Mouse (Mus musculus) cortical plate, adult 2 months (tissue): ENCODE data around the gene Ctla2a. TPM values are rescaled to one million over a fixed set of nuclear protein-coding genes. Genes with fewer than 3 reads are reported as not detected.
"Not testable (repeated sequence)": the region's sequence is repeated elsewhere in the genome, so short reads cannot be mapped to it uniquely, and the experiment has no call there.

Experiments used
- H3K27ac ChIP-seq: fragments of 200-500 bp; 2 replicates; pipeline ENCODE4 v1.5.1; 2012; ENCODE audit warnings: low read length, control low read depth, inconsistent platforms; ENCODE audit not compliant: insufficient read depth
- H3K4me1 ChIP-seq: fragments of 200-500 bp; 2 replicates; pipeline ENCODE4 v1.6.1; 2011; ENCODE audit warnings: low read length; ENCODE audit not compliant: control insufficient read depth, insufficient read depth
- H3K4me3 ChIP-seq: fragments of 200-500 bp; 2 replicates; pipeline ENCODE4 v1.5.1; 2011; ENCODE audit warnings: mild to moderate bottlenecking, low read length, control low read depth; ENCODE audit not compliant: insufficient read depth
- CTCF ChIP-seq: fragments of 200-500 bp; IDR thresholded peaks from 2 replicates; pipeline ENCODE4 v1.5.1; 2011; ENCODE audit warnings: mild to moderate bottlenecking, control low read depth, low read length; ENCODE audit not compliant: insufficient read depth; ENCODE audit errors: extremely low read depth
- POLR2A ChIP-seq: fragments of 200-500 bp; IDR thresholded peaks from 2 replicates; pipeline ENCODE4 v1.6.1; 2011; ENCODE audit warnings: mild to moderate bottlenecking, low read length, control low read depth; ENCODE audit not compliant: insufficient read depth; ENCODE audit errors: extremely low read depth
- polyA plus RNA-seq: library from polyadenylated mRNA; depleted of rRNA; stranded (reverse); fragments of >200 nt; gene quantifications from 2 replicates; pipeline ENCODE4 v1.2.3, GENCODE M21; 2012; rRNA removed

Gene Ctla2a
- 12.2 and 15.4 TPM in 2 replicates for polyA plus RNA-seq

DNA sequence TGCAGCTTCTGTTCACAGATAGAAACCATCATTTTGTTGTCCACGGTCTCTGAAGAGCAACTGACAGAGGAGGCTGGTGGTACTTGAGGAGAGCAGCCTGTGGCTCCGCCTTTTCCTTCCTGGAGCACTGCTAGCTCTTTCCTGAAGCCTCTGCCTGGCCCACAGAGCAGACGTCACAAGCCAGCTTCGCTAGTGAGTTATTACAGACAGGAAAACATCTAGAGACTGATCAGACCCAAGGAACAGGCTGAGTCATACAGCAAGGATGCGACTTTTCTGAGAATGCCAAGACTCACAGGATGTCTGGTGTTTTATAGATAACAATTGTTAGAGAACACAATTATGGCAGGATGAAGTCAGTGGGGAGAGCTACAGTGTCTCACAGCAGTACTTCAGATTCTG, at the start of gene Ctla2a, which contains the start of gene Gm49391:
TSS of gene Ctla2a (minus strand) at position 126 of the 402 bp plus-strand sequence.
TSS of gene Gm49391 (minus strand) at position 72 of the 402 bp plus-strand sequence.
- no peak for TF ChIP-seq CTCF
- TF ChIP-seq POLR2A: no peak

DNA sequence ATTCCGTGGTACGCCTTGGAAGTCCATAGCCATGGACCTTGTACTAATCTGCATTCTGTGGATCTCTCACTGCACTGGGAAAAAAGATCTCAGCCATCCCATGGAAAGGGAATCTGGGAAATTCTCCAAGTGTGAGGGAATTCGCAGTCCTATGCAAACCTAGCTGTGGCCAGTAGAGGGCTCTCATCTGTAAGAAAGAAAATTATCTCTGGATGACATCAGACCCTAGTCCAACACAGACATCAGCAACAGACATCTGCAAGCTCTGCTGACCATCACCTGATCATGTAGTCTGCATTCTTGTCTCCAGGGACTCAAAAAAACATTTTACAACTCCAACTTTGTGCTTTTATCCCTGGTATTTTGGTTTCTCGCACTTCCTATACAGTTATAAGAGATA, 35.9 kb upstream of the Ctla2a start:
- H3K27ac ChIP-seq, H3K4me3 ChIP-seq: not testable (repeated sequence)

More for the DNA sequence above, at the start of gene Ctla2a, which contains the start of gene Gm49391:
- Histone ChIP-seq H3K4me1 (no peaks in the 10 kb centered on the region), H3K27ac (peak within 1 kb of the TSS; percentile 56; the same call in 1 of the 2 replicates), H3K4me3 (no peak within 1 kb of the TSS)

DNA sequence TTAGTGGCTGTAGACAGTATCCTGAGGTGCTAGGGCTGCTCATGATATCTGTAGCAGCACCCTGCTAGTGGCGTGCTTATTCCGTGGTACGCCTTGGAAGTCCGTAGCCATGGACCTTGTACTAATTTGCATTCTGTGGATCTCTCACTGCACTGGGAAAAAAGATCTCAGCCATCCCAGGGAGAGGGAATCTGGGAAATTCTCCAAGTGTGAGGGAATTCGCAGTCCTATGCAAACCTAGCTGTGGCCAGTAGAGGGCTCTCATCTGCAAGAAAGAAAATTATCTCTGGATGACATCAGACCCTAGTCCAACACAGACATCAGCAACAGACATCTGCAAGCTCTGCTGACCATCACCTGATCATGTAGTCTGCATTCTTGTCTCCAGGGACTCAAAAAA, 27.6 kb upstream of the Ctla2a start:
- not testable (repeated sequence) for H3K4me3 ChIP-seq, H3K4me1 ChIP-seq, H3K27ac ChIP-seq

More for the DNA sequence above, 35.9 kb upstream of the Ctla2a start:
- H3K4me1 ChIP-seq: not testable (repeated sequence)

DNA sequence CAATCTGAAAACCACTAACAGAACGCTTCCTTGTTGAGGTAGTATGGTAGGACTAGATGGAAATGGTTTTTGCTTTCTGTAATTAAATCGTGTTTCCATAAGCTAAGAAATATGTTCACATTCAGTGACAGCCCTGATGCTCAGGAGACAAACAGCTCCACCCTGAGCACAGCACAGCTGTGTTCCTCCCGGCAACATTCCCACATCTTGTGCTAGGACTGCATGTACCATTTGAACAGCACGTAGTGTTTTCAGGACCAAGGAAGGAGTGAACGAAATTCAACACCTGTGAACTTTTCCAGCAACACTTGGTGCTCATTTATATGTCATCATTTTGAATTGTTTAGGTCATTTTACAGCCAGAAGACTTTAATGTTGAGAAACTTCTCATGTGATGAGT, 25.3 kb upstream of the Ctla2a start:
- no peak overlapping the region for H3K4me3 ChIP-seq
- H3K4me1 ChIP-seq: no peaks in the 10 kb centered on the region
- H3K27ac ChIP-seq: no peak overlapping the region
- no peak for TF ChIP-seq CTCF
- no peak for TF ChIP-seq POLR2A

GRCm38 (mm10) chr13:60941884-60942283, 5.5 kb upstream of the Ctla2a start, which contains the start of gene Tpbpa:
Gene Tpbpa (minus strand): TSS chr13:60941984.
- not testable (repeated sequence) for H3K4me1 ChIP-seq, H3K4me3 ChIP-seq, H3K27ac ChIP-seq

GRCm38 (mm10) chr13:60935490-60935889, 935 bp downstream of the Ctla2a start, which contains the start of gene Gm49393:
Gene Gm49393 (minus strand): TSS chr13:60935590.
- H3K27ac ChIP-seq, H3K4me3 ChIP-seq, H3K4me1 ChIP-seq: not testable (repeated sequence)

- H3K4me1 ChIP-seq, H3K4me3 ChIP-seq, H3K27ac ChIP-seq: not testable (repeated sequence)
Measured at GRCm38 (mm10) chr13:60904780-60905179, 31.6 kb downstream of the Ctla2a start, which contains the start of gene Tpbpb. Gene Tpbpb (minus strand): TSS chr13:60904880.

DNA sequence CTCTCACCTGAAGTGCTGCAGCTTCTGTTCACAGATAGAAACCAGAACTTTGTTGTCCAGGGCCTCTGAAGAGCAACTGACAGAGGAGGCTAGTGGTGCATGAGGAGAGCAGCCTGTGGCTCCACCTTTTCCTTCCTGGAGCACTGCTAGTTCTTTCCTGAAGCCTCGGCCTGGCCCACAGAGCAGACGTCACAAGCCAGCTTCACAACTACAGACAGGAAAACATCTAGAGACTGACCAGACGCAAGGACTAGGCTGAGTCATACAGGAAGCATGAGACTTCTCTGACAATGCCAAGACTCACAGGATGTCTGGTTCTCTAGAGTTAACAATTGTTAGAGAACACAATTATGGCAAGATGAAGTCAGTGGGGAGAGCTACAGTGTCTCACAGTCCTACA, 39.1 kb downstream of the Ctla2a start, which contains the start of gene Ctla2b:
TSS of gene Ctla2b (minus strand) at position 120 of the 400 bp plus-strand sequence.
- TF ChIP-seq POLR2A (no peak), CTCF (no peak)
- Histone ChIP-seq H3K4me1 (no peaks in the 10 kb centered on the region), H3K27ac (peak within 1 kb of the TSS; percentile 65; the same call in 1 of the 2 replicates), H3K4me3 (no peak within 1 kb of the TSS)

- not testable (repeated sequence) for H3K4me1 ChIP-seq
- H3K27ac ChIP-seq: peak within 1 kb of the TSS; percentile 65; the same call in 1 of the 2 replicates
Measured at GRCm38 (mm10) chr13:60896794-60897193, 39.6 kb downstream of the Ctla2a start, which contains the start of gene Gm49392. Gene Gm49392 (minus strand): TSS chr13:60896894.

GRCm38 (mm10) chr13:60895406-60896160, 40.8 kb downstream of the Ctla2a start:
- no peaks in the 10 kb centered on the region for H3K4me1 ChIP-seq
- no peak overlapping the region for H3K27ac ChIP-seq
- no peak for TF ChIP-seq POLR2A
- no peak for TF ChIP-seq CTCF
- H3K4me3 ChIP-seq: no peak overlapping the region

More at GRCm38 (mm10) chr13:60896794-60897193, 39.6 kb downstream of the Ctla2a start, which contains the start of gene Gm49392:
- H3K4me3 ChIP-seq: not testable (repeated sequence)

GRCm38 (mm10) chr13:60892301-60892700, 44.1 kb downstream of the Ctla2a start:
- Histone ChIP-seq H3K27ac (no peak overlapping the region), H3K4me1 (no peaks in the 10 kb centered on the region), H3K4me3 (no peak overlapping the region)
- no peak for TF ChIP-seq POLR2A
- TF ChIP-seq CTCF: no peak

Other genes with a start within 250 kb of the Ctla2a start
- not detected in 2 replicates for gene BC051665, start 150.3 kb downstream of the Ctla2a start, polyA plus RNA-seq
- not detected in 2 replicates for gene Ctsll3, start 133.8 kb downstream of the Ctla2a start, polyA plus RNA-seq
- 0.15 TPM in 1 of 2 replicates, not detected in the other for gene 4930486L24Rik, start 72.2 kb downstream of the Ctla2a start, polyA plus RNA-seq
- 0.13 and 0.17 TPM in 2 replicates for gene Gm49392, start 39.7 kb downstream of the Ctla2a start, polyA plus RNA-seq
- gene Ctla2b, start 39.2 kb downstream of the Ctla2a start, polyA plus RNA-seq: 1.4 and 2.3 TPM in 2 replicates
- 0.09 and 0.10 TPM in 2 replicates for gene Tpbpb, start 31.7 kb downstream of the Ctla2a start, polyA plus RNA-seq
- gene Gm49393, start 1.0 kb downstream of the Ctla2a start, polyA plus RNA-seq: not detected in 2 replicates
- gene Gm49391, start 54 bp downstream of the Ctla2a start, polyA plus RNA-seq: 1.7 and 2.5 TPM in 2 replicates
- gene Tpbpa, start 5.4 kb upstream of the Ctla2a start, polyA plus RNA-seq: 0.08 TPM in 1 of 2 replicates, not detected in the other
- 0.25 TPM in 1 of 2 replicates, not detected in the other for gene Ctsj, start 69.3 kb upstream of the Ctla2a start, polyA plus RNA-seq
- gene Ctsq, start 104.0 kb upstream of the Ctla2a start, polyA plus RNA-seq: not detected in 2 replicates
- not detected in 2 replicates for gene Ctsr, start 227.6 kb upstream of the Ctla2a start, polyA plus RNA-seq